Mouse (Mus musculus): ENCODE measurements around the gene Ciao2a.

GRCm38 (mm10) chr9:66173316-66173855, 47.0 kb downstream of the Ciao2a start:
- TF ChIP-seq CTCF (IDR thresholded peaks at IDR 0.05; ENCODE audit: low read depth, low read length) (no peak), GATA2 (IDR thresholded peaks at IDR 0.05; ENCODE audit: borderline replicate concordance, low read depth, low read length) (no peak), GATA1 (IDR thresholded peaks at IDR 0.05; ENCODE audit: borderline replicate concordance, low read length) (no peak), TAL1 (conservative IDR thresholded peaks at IDR 0.05; ENCODE audit: low read depth, low read length) (no peak)

Measured in G1E (cell line).